8 mouse cellular contexts compared by ENCODE assay signal in the genomic region with DNA sequence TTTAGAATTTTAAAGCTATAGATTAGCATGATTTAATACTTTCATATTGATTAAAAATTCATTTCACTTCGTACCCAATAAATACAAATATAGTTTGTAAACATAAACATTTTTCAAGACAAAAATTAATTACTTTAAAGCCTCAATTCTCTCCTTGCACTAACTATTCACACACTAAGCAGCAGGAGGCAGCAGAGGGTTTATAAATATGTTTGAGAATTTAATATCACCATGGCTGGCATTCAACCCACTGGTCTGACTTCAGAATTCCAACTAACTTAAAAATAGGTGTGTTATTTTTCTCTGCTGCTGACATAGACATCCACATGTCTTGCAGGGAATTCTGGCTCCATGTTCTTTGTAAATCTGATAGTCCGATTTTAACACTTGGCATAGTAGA. TPM values are rescaled to one million over a fixed set of nuclear protein-coding genes. Genes with fewer than 3 reads are reported as not detected.
DNase-seq lines count a peak whose midpoint lies in the region; ATAC-seq and TF ChIP-seq lines count a peak whose summit lies in the region.
"Had no signal": no experiment of that assay in that cellular context is flagged by ENCODE, and none has a peak within 500 bp of the region (broad histone marks: within the 10 kb centered on the region; RNA-seq: fewer than 3 reads in every experiment).

No protein-coding gene starts in this region.

- dilution Hi-C loops in CH12.LX (cut with MboI; ENCODE audit: extremely low pct_ligation_motif_present, extremely low pct_unique_long_range_greater_than_20kb, low sequenced_read_pairs), result no loop called here

- H3K79me2 ChIP-seq in CH12.LX (replicated peaks; ENCODE audit: control insufficient read depth, extremely low read depth, insufficient read depth, poor library complexity, severe bottlenecking), result no peaks in the 10 kb centered on the region

- no peak overlapping the region for H3K4me2 ChIP-seq in kidney, embryonic 15.5 days
- H3K4me2 ChIP-seq in CH12.LX (ENCODE audit: insufficient read depth, low read depth, poor library complexity, severe bottlenecking), result no peak overlapping the region
- H3K4me2 ChIP-seq in neural tube, embryonic 15.5 days, result no peak overlapping the region

- TF ChIP-seq CTCF in CH12.LX (conservative IDR thresholded peaks at IDR 0.05 in 1 of 2, IDR thresholded peaks at IDR 0.05 in 1 of 2; ENCODE audit: low read depth in 2 of 2, low read length in 2 of 2), result peak in 1 of 2 experiments; percentile 87; a peak in 3 of 4 replicates

- WGBS in kidney, embryonic 15.5 days, result 80% methylated on average over 2 of the region's 2 CpGs
- WGBS in neural tube, embryonic 15.5 days, result 94% methylated on average over 2 of the region's 2 CpGs

- TF ChIP-seq EP300 in CH12.LX (IDR thresholded peaks at IDR 0.05; ENCODE audit: low read length), result no peak

- no peak for TF ChIP-seq POLR2A in CH12.LX (IDR thresholded peaks at IDR 0.05; ENCODE audit: low read depth, low read length)

- H3K27me3 ChIP-seq in kidney, embryonic 15.5 days, result no peaks in the 10 kb centered on the region
- no peaks in the 10 kb centered on the region for H3K27me3 ChIP-seq in CH12.LX (replicated peaks)
- H3K27me3 ChIP-seq in neural tube, embryonic 15.5 days (replicated peaks), result no peaks in the 10 kb centered on the region

- H3K4me1 ChIP-seq in kidney, embryonic 15.5 days, result no peaks in the 10 kb centered on the region
- peaks cover 6 to 9% of the 10 kb centered on the region in 2 experiments for H3K4me1 ChIP-seq in CH12.LX (ENCODE audit: control insufficient read depth in 1 of 2, insufficient read depth in 2 of 2)
- no peaks in the 10 kb centered on the region for H3K4me1 ChIP-seq in neural tube, embryonic 15.5 days

- H3K36me3 ChIP-seq in kidney, embryonic 15.5 days, result peaks cover 19% of the 10 kb centered on the region
- H3K36me3 ChIP-seq in CH12.LX (replicated peaks in 1 of 2; ENCODE audit: control insufficient read depth in 1 of 2, insufficient read depth in 1 of 2, low read length in 1 of 2), result no peaks in the 10 kb centered on the region
- H3K36me3 ChIP-seq in neural tube, embryonic 15.5 days, result peaks cover 5% of the 10 kb centered on the region; the same call in 1 of the 2 replicates

- H3K9me3 ChIP-seq in kidney, embryonic 15.5 days (replicated peaks), result no peaks in the 10 kb centered on the region
- no peaks in the 10 kb centered on the region for H3K9me3 ChIP-seq in CH12.LX (replicated peaks; ENCODE audit: low read length)
- H3K9me3 ChIP-seq in neural tube, embryonic 15.5 days (replicated peaks), result no peaks in the 10 kb centered on the region

- peak; percentile 59 for DNase-seq in kidney, postnatal 14 days
- DNase-seq in CH12.LX (ENCODE audit: extremely low read depth), result peak; percentile 43
- DNase-seq in T-cell, adult 2 months (ENCODE audit: low spot score), result peak; percentile 19
- DNase-seq in heart, postnatal 10 days, result peak; percentile 78 to 86
- DNase-seq in lung, postnatal 36 days, result peak; percentile 81

- intact Hi-C loops in heart, postnatal 10 days (cut with DNase I), result loop anchor here (1.0 to 10.0 kb wide), 3 partner anchors 164 to 416 kb away; no protein-coding TSS in a partner anchor

- no peak for ATAC-seq in kidney, embryonic 15.5 days (replicated peaks; ENCODE audit: low FRiP score)
- no peak for ATAC-seq in neural tube, embryonic 15.5 days (ENCODE audit: low FRiP score)

- H3K27ac ChIP-seq in kidney, embryonic 15.5 days, result no peak overlapping the region
- no peak overlapping the region for H3K27ac ChIP-seq in CH12.LX (ENCODE audit: insufficient read depth, low read depth)
- no peak overlapping the region for H3K27ac ChIP-seq in neural tube, embryonic 15.5 days (replicated peaks)

- in situ Hi-C loops in CH12.LX (cut with MboI; ENCODE audit: low pct_ligation_motif_present, low pct_unique_long_range_greater_than_20kb, low sequenced_read_pairs), result loop anchor here (10.0 kb wide), 2 partner anchors 166 to 216 kb away; no protein-coding TSS in a partner anchor

- TF ChIP-seq RAD21 in CH12.LX (IDR thresholded peaks at IDR 0.05; ENCODE audit: low read depth, low read length), result peak; percentile 84

- H3K4me3 ChIP-seq in kidney, embryonic 15.5 days (replicated peaks), result no peak overlapping the region
- no peak overlapping the region for H3K4me3 ChIP-seq in CH12.LX (replicated peaks in 1 of 3; ENCODE audit: low read depth in 2 of 3, low read length in 2 of 3, poor library complexity in 1 of 3)
- no peak overlapping the region for H3K4me3 ChIP-seq in neural tube, embryonic 15.5 days (replicated peaks)

- H3K9ac ChIP-seq in kidney, embryonic 15.5 days, result no peak overlapping the region
- no peak overlapping the region for H3K9ac ChIP-seq in CH12.LX (ENCODE audit: insufficient read depth, low read depth)
- H3K9ac ChIP-seq in neural tube, embryonic 15.5 days (replicated peaks), result no peak overlapping the region

TF ChIP-seq in CH12.LX, 34 proteins besides CTCF, POLR2A, EP300 and RAD21:
- no peak for TF ChIP-seq TCF12 (IDR thresholded peaks at IDR 0.05; ENCODE audit: low read depth, low read length)
- TF ChIP-seq SMC3 (IDR thresholded peaks at IDR 0.05; ENCODE audit: low read depth, low read length), result peak; percentile 86
- peak; percentile 69 for TF ChIP-seq ZC3H11A (IDR thresholded peaks at IDR 0.05; ENCODE audit: low read depth, low read length)
TF ChIP-seq in CH12.LX: peak in this region for 2.

RNA-seq across cellular contexts. Expression of gene 1810037I17Rik, which starts 15.2 kb away (rescaled TPM):
- polyA plus RNA-seq in kidney, embryonic 15.5 days (2015; fragmentation: Nextera tagmentation; extraction: Ambion mirVana), result 102 and 111 TPM in 2 replicates
- total RNA-seq in CH12.LX (2012; rRNA removed) (72.2 and 75.6 TPM in 2 replicates), CH12.LX (2014; rRNA removed) (116 and 132 TPM in 2 replicates)
- 106 and 129 TPM in 2 replicates for polyA plus RNA-seq in CH12.LX (2012; ENCODE audit: insufficient read length, low read depth)
- total RNA-seq in heart, postnatal 10 days (2021), result 10 to 100 TPM; 88.5 to 92.0 TPM
- polyA plus RNA-seq in neural tube, embryonic 15.5 days (2015; fragmentation: Nextera tagmentation; extraction: Ambion mirVana), result 90.4 and 101 TPM in 2 replicates

RNA-seq across cellular contexts. Expression of gene Gm10959, which starts 20.1 kb away (rescaled TPM):
- not detected in 2 replicates for polyA plus RNA-seq in kidney, embryonic 15.5 days (2015; fragmentation: Nextera tagmentation; extraction: Ambion mirVana)
- total RNA-seq in CH12.LX (2012; rRNA removed) (not detected in 2 replicates), CH12.LX (2014; rRNA removed) (not detected in 2 replicates)
- polyA plus RNA-seq in CH12.LX (2012; ENCODE audit: insufficient read length, low read depth), result not detected in 2 replicates
- not detected for total RNA-seq in heart, postnatal 10 days (2021)
- polyA plus RNA-seq in neural tube, embryonic 15.5 days (2015; fragmentation: Nextera tagmentation; extraction: Ambion mirVana), result not detected in 2 replicates
- total RNA-seq: layer of hippocampus, postnatal 25 days had no signal

RNA-seq across cellular contexts. Expression of gene Fabp2, which starts 44.3 kb away (rescaled TPM):
- polyA plus RNA-seq in kidney, embryonic 15.5 days (2015; fragmentation: Nextera tagmentation; extraction: Ambion mirVana), result 0.16 and 0.17 TPM in 2 replicates
- total RNA-seq in CH12.LX (2012; rRNA removed), result not detected in 2 replicates
- total RNA-seq in CH12.LX (2014; rRNA removed), result not detected in 2 replicates
- not detected in 2 replicates for polyA plus RNA-seq in CH12.LX (2012; ENCODE audit: insufficient read length, low read depth)
- not detected for total RNA-seq in heart, postnatal 10 days (2021)
- polyA plus RNA-seq in neural tube, embryonic 15.5 days (2015; fragmentation: Nextera tagmentation; extraction: Ambion mirVana), result 2.9 TPM in 1 of 2 replicates, not detected in the other
- total RNA-seq: layer of hippocampus, postnatal 25 days had no signal

RNA-seq across cellular contexts. Expression of gene Usp53, which starts 45.1 kb away (rescaled TPM):
- 10.7 and 10.8 TPM in 2 replicates for polyA plus RNA-seq in kidney, embryonic 15.5 days (2015; fragmentation: Nextera tagmentation; extraction: Ambion mirVana)
- 0.08 TPM in 1 of 2 replicates, not detected in the other for total RNA-seq in CH12.LX (2012; rRNA removed)
- 0.03 TPM in 1 of 2 replicates, not detected in the other for total RNA-seq in CH12.LX (2014; rRNA removed)
- not detected in 2 replicates for polyA plus RNA-seq in CH12.LX (2012; ENCODE audit: insufficient read length, low read depth)
- total RNA-seq in heart, postnatal 10 days (2021), result 1 to 10 TPM; 8.3 to 8.4 TPM
- 8.1 and 11.8 TPM in 2 replicates for polyA plus RNA-seq in neural tube, embryonic 15.5 days (2015; fragmentation: Nextera tagmentation; extraction: Ambion mirVana)

Comparison
In these comparisons a context has a peak if more than half of its experiments do, and no peak if none do; other contexts are left out.
1. DNase-seq: peak in every context shown above with its lines; median percentile 82 in heart, postnatal 10 days; 81 in lung, postnatal 36 days; 59 in kidney, postnatal 14 days; 43 in CH12.LX; 19 in T-cell, adult 2 months.